Mouse (Mus musculus): ENCODE measurements around the gene Foxc2. TPM values are rescaled to one million over a fixed set of nuclear protein-coding genes. Genes with fewer than 3 reads are reported as not detected.

The Foxc2 gene
- not detected for polyA plus RNA-seq (2014; fragmentation: Illumina TruSeq; extraction: RNeasy Lipid Tissue Mini Kit (QIAGEN cat#74804); ENCODE audit: low read depth, low replicate concordance)

DNA sequence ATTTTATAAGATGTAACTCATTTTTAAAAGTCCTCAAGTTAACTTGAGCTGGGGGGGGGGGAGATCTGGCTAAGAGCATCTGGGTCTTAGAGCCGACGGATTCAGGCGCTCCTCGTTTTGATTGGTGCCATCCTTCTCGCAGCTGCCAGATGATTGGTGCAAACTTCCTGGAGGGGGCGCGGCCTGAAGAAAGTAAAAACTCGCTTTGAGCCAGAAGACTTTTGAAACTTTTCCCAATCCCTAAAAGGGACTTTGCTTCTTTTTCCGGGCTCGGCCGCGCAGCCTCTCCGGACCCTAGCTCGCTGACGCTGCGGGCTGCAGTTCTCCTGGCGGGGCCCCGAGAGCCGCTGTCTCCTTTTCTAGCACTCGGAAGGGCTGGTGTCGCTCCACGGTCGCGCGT lies at the start of gene Foxc2:
Gene Foxc2 (plus strand): TSS at position 224 of the 400 bp plus-strand sequence.

DNA sequence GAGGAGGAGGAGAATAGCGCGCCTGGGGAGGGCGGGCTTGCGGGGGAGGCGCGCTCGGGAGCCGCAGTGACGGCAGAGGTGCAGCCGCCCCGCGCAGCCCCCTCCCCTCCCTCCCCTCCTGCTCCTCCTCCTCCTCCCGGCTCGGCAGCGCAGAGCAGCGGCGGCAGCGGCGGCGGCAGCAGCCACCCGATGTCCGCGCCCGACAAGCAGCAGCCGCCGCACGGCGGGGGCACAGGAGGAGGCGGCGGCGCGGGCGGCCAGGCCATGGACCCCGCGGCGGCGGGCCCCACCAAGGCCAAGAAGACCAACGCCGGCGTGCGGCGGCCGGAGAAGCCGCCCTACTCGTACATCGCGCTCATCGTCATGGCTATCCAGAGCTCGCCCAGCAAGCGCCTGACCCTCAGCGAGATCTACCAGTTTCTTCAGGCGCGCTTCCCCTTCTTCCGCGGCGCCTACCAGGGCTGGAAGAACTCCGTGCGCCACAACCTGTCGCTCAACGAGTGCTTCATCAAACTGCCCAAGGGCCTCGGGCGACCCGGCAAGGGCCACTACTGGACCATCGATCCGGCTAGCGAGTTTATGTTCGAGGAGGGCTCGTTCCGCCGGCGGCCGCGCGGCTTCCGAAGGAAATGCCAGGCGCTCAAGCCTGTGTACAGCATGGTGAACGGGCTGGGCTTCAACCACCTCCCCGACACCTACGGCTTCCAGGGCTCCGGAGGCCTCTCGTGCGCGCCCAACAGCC lies 31.6 kb upstream of the Foxc2 start, which contains the start of gene Foxf1:
Gene Foxf1 (plus strand): TSS at position 177 of the 742 bp plus-strand sequence.

DNA sequence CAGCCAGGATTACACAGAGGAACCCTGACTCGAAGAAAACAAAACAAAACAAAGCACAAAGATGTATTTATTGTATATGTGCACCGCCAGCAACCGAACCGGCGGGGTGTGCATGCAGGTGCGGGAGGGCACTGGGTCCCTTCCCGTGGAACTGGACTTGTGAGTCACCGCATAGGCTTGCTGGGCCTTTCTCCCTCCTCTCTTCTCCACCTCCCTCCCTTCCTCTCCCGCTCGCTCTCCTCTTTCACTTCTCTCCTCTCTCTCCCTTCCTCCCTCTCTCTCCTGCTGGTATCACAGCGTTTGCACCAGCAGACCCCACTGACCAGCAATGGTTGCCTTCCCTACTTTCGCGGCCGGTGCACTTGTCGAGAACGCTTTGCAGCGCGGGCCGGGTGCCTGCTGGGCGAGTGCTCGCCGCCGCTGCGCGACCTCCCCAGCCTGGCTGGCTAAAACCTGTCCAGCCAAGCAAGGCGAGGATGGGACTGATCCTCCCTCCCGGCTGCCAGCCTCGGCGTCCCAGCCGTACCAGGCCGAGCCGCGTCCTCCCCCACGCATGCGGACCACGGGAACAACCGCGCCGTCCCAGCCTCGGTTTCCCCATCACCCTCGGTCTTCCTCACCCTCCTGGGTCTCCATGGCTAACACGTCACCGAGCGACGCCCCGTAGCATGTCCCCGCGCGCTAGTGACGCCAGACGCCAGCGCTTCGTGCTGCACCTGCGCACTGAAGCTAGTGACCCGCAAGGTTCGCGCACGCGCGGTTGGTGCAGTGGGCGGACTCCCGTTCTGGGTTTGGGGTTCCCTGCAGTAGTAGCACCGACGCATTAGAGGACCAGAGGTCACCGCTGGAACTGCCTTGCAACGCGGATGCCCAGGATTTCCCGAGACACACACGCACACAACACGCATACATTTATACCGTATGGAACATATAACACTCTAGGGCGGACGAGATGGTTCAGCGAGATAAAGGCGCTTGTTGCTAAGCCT lies 8.0 kb upstream of the Foxc2 start, which contains the start of gene Mthfsd:
Gene Mthfsd (minus strand): TSS at position 725 of the 989 bp plus-strand sequence.

DNA sequence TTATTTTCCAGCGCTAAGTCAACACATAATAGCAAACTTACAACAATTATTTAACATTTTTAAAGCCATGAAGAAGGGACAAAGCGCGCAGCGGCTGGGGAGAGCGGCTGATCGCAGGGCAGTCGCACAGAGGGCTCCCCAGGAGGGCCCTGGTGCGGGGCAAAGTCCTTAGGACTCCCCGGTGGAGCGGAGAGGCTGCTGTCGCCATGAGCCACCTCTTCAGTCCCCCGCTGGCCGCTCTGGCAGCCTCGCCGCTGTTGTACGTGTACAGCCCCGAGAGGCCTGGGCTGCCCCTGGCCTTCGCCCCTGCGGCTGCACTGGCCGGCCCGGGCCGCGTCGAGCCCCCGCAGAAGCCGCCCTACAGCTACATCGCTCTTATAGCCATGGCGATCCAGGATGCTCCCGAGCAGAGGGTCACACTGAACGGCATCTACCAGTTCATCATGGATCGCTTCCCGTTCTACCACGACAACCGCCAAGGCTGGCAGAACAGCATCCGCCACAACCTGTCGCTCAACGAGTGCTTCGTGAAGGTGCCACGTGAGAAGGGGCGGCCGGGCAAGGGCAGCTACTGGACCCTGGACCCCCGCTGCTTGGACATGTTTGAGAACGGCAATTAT lies 11.9 kb downstream of the Foxc2 start, which contains the start of gene Foxl1:
Gene Foxl1 (plus strand): TSS at position 185 of the 620 bp plus-strand sequence.

Other genes with a start within 250 kb of the Foxc2 start
- 1.5 TPM for gene Foxf1, start 31.8 kb upstream of the Foxc2 start, polyA plus RNA-seq (2014; fragmentation: Illumina TruSeq; extraction: RNeasy Lipid Tissue Mini Kit (QIAGEN cat#74804); ENCODE audit: low read depth, low replicate concordance)
- gene Mthfsd, start 7.8 kb upstream of the Foxc2 start, polyA plus RNA-seq (2014; fragmentation: Illumina TruSeq; extraction: RNeasy Lipid Tissue Mini Kit (QIAGEN cat#74804); ENCODE audit: low read depth, low replicate concordance): 4.1 TPM
- gene Foxl1, start 11.8 kb downstream of the Foxc2 start, polyA plus RNA-seq (2014; fragmentation: Illumina TruSeq; extraction: RNeasy Lipid Tissue Mini Kit (QIAGEN cat#74804); ENCODE audit: low read depth, low replicate concordance): not detected